Mouse (Mus musculus) heart, adult 2 months (tissue): ENCODE results near the gene Sh3bp1.

Experiments
- CTCF ChIP-seq: fragments of 200-600 bp; IDR thresholded peaks from 2 replicates; pipeline ENCODE4 v1.8.1; 2022; ENCODE audit warnings: antibody characterized with exemption, mild to moderate bottlenecking, moderate library complexity
- EP300 ChIP-seq: fragments of 200-500 bp; IDR thresholded peaks from 2 replicates; pipeline ENCODE4 v1.6.1; 2011; ENCODE audit warnings: low read depth, low read length, control low read depth; ENCODE audit not compliant: insufficient read depth

GRCm38 (mm10) chr15:78894726-78895125 is 4.8 kb upstream of the Sh3bp1 start:
- no peak for TF ChIP-seq CTCF
- no peak for TF ChIP-seq EP300
